Mouse (Mus musculus): ENCODE measurements around the gene Mfn2.

DNA sequence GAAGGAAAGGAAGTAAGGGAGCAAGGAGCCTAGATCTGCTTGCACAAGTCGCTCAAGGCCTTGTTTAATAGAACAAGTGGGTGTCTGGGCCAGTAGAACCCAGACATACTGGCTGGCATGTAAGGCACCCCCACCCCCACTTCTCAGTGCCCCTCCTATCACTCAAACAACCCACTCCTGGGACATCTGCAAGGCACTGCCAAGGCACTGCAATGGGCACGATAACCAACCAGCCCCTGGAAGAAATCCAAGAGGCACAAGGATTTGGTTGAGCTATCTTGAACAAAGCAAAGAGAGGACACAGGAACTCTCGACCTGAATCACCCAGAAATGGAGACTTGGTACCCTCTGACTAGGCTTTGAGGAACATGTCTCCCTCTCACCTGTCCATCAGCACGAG is 16.3 kb downstream of the Mfn2 start:
- TF ChIP-seq CTCF (IDR thresholded peaks at IDR 0.05; ENCODE audit: extremely low read depth, insufficient read depth, low read length) (no peak), POLR2A (IDR thresholded peaks at IDR 0.05; ENCODE audit: extremely low read depth, insufficient read depth, low read length) (no peak)

All from cortical plate, adult 2 months (tissue).